Mouse (Mus musculus) bone marrow macrophage, adult 2 months (primary cell): ENCODE data around the gene Nol9. TPM values are rescaled to one million over a fixed set of nuclear protein-coding genes. Genes with fewer than 3 reads are reported as not detected.

Experiments used
- H3K27ac ChIP-seq: 2 replicates; pipeline ENCODE4 v1.5.1; 2012; ENCODE audit warnings: low read depth, low read length; ENCODE audit not compliant: insufficient read depth
- H3K4me1 ChIP-seq: 2 replicates; pipeline ENCODE4 v1.6.1; 2012; ENCODE audit warnings: low read length; ENCODE audit not compliant: control insufficient read depth, insufficient read depth
- H3K4me3 ChIP-seq: 2 replicates; pipeline ENCODE4 v1.5.1; 2012; ENCODE audit warnings: mild to moderate bottlenecking, low read length, moderate library complexity; ENCODE audit not compliant: insufficient read depth
- CTCF ChIP-seq: IDR thresholded peaks from 2 replicates; pipeline ENCODE4 v1.5.1; 2012; ENCODE audit warnings: low read depth, mild to moderate bottlenecking, low read length, moderate library complexity
- POLR2A ChIP-seq: IDR thresholded peaks from 2 replicates; pipeline ENCODE4 v1.6.1; 2012; ENCODE audit warnings: mild to moderate bottlenecking, low read depth, low read length, borderline replicate concordance
- polyA plus RNA-seq: library from polyadenylated mRNA; stranded (reverse); fragments of >200 nt; gene quantifications from 2 replicates; pipeline ENCODE4 v1.2.4, GENCODE M21; 2012; ENCODE audit not compliant: missing spikeins, insufficient read depth, insufficient read length

Gene Nol9
- polyA plus RNA-seq, 1 experiment = 11.1 TPM

GRCm38 (mm10) chr4:152010707-152011134 lies 28.4 kb upstream of the Nol9 start:
- Histone ChIP-seq H3K4me1 (peaks cover 12% of the 10 kb centered on the region), H3K4me3 (peak overlapping the region; percentile 83), H3K27ac (peak overlapping the region; percentile 19)
- no peak for TF ChIP-seq POLR2A
- TF ChIP-seq CTCF = no peak

GRCm38 (mm10) chr4:152011171-152011760 lies 27.9 kb upstream of the Nol9 start:
- TF ChIP-seq POLR2A = no peak
- no peak for TF ChIP-seq CTCF
- Histone ChIP-seq H3K4me3 (peak overlapping the region; percentile 83), H3K27ac (0 out of 2 replicates have a peak overlapping the region, but pooled peaks have one; percentile 19), H3K4me1 (peaks cover 12% of the 10 kb centered on the region)

GRCm38 (mm10) chr4:152012109-152012508 lies 27.0 kb upstream of the Nol9 start:
- no peak overlapping the region for H3K4me3 ChIP-seq
- no peak overlapping the region for H3K27ac ChIP-seq
- TF ChIP-seq POLR2A = no peak
- no peak for TF ChIP-seq CTCF
- peaks cover 12% of the 10 kb centered on the region for H3K4me1 ChIP-seq

GRCm38 (mm10) chr4:152013036-152013813 lies 25.9 kb upstream of the Nol9 start:
- Histone ChIP-seq H3K4me3 (no peak overlapping the region), H3K4me1 (peaks cover 12% of the 10 kb centered on the region)

GRCm38 (mm10) chr4:152019073-152019472 lies 20.0 kb upstream of the Nol9 start:
- Histone ChIP-seq H3K4me3 (no peak overlapping the region), H3K27ac (no peak overlapping the region), H3K4me1 (no peaks in the 10 kb centered on the region)
- TF ChIP-seq CTCF (no peak), POLR2A (no peak)

More at GRCm38 (mm10) chr4:152013036-152013813, 25.9 kb upstream of the Nol9 start:
- no peak for TF ChIP-seq CTCF
- no peak for TF ChIP-seq POLR2A
- H3K27ac ChIP-seq = no peak overlapping the region

- H3K4me3 ChIP-seq = no peak overlapping the region
- no peak overlapping the region for H3K27ac ChIP-seq
- H3K4me1 ChIP-seq = no peaks in the 10 kb centered on the region
- TF ChIP-seq CTCF = no peak
- no peak for TF ChIP-seq POLR2A
Observed at GRCm38 (mm10) chr4:152020024-152020423, 19.1 kb upstream of the Nol9 start.

- no peak overlapping the region for H3K4me3 ChIP-seq
- no peak for TF ChIP-seq POLR2A
- TF ChIP-seq CTCF = no peak
- no peak overlapping the region for H3K27ac ChIP-seq
- peaks cover 5% of the 10 kb centered on the region for H3K4me1 ChIP-seq
Observed at GRCm38 (mm10) chr4:152021568-152022097, 17.5 kb upstream of the Nol9 start.

- Histone ChIP-seq H3K4me1 (peaks cover 5% of the 10 kb centered on the region), H3K27ac (no peak overlapping the region), H3K4me3 (no peak overlapping the region)
- TF ChIP-seq CTCF = no peak
- no peak for TF ChIP-seq POLR2A
Observed at GRCm38 (mm10) chr4:152022506-152022905, 16.6 kb upstream of the Nol9 start.

- H3K27ac ChIP-seq = no peak overlapping the region
- TF ChIP-seq CTCF = no peak
- no peak for TF ChIP-seq POLR2A
- H3K4me1 ChIP-seq = peaks cover 9% of the 10 kb centered on the region
- H3K4me3 ChIP-seq = no peak overlapping the region
Observed at GRCm38 (mm10) chr4:152024525-152024924, 14.6 kb upstream of the Nol9 start.

GRCm38 (mm10) chr4:152026751-152027508 lies 12.2 kb upstream of the Nol9 start:
- Histone ChIP-seq H3K27ac (peak overlapping the region; percentile 29), H3K4me1 (peaks cover 9% of the 10 kb centered on the region), H3K4me3 (peak overlapping the region; percentile 75)
- TF ChIP-seq POLR2A (no peak), CTCF (no peak)
